Mouse (Mus musculus) embryonic fibroblast, embryonic 13.5 days (primary cell): ENCODE results near the gene Habp2.

Experiments
- CTCF ChIP-seq: IDR thresholded peaks from 2 replicates; pipeline ENCODE4 v1.5.1; 2011; ENCODE audit warnings: mild to moderate bottlenecking, control low read depth, low read length, moderate library complexity, borderline replicate concordance; ENCODE audit not compliant: insufficient read depth
- POLR2A ChIP-seq: IDR thresholded peaks from 2 replicates; pipeline ENCODE4 v1.6.1; 2011; ENCODE audit warnings: low read depth, mild to moderate bottlenecking, control low read depth, low read length, moderate library complexity

- TF ChIP-seq POLR2A: no peak
- no peak for TF ChIP-seq CTCF
Observed at GRCm38 (mm10) chr19:56264175-56264574, 22.8 kb upstream of the Habp2 start.
